Mouse (Mus musculus): ENCODE measurements around the gene Aes.

The Aes gene

GRCm38 (mm10) chr10:81559163-81559626 lies at the start of gene Aes:
Gene Aes (plus strand): TSS chr10:81559488.
- DNase-seq (ENCODE audit: low spot score in 2 of 2): peak; percentile 62 to 67

DNA sequence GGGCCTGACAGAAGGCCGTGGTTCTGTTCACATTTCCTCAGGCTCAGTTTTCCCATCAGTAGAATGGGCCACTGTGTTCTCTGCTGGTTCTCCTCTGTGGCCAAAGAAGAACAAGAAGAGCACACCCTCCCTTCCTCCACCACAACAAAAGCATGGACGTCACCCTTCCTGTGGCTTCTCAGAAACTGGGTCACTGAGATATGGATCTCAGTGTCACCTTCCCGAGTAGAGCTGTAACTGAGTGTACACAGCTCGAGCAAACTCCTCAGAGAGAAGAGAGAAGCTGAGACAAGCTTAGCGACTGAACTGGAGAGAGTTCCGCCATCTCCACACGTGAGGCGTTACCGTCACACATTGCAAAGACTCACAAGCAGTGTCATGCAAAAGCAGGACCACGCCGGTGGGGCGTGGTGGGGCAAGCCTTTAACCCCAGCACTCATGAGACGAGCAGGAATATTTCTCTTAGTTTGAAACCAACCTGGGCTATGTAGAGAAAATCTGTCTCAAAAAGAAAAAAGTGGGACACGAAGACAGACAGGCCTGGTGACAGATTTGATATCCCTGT lies 49.0 kb upstream of the Aes start:
- no peak for DNase-seq (ENCODE audit: low spot score in 2 of 2)

DNA sequence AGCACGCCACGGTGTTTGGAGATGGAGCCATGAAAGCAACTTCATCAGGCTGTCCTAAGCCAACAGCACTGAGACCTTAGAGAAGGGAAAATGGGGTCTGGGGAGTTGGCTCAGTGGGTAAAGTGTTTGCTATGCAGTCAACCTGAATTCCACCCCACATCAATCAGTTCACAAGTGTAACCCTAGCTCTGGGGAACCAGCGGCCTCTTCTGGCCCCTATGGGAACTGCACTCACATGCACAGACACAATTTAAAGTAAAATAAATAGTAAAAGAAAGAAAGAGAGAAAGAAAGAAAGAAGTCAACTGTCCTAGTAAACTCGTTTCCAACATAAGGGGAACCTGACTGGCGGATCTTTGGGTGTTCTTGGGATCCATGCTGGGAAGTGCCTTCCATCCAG lies 45.5 kb upstream of the Aes start:
- DNase-seq (ENCODE audit: low spot score in 2 of 2): no peak

- peak in 1 of 2 experiments; percentile 47 for DNase-seq (ENCODE audit: low spot score in 2 of 2)
These were observed 42.1 kb upstream of the Aes start for GRCm38 (mm10) chr10:81517227-81517626.

DNA sequence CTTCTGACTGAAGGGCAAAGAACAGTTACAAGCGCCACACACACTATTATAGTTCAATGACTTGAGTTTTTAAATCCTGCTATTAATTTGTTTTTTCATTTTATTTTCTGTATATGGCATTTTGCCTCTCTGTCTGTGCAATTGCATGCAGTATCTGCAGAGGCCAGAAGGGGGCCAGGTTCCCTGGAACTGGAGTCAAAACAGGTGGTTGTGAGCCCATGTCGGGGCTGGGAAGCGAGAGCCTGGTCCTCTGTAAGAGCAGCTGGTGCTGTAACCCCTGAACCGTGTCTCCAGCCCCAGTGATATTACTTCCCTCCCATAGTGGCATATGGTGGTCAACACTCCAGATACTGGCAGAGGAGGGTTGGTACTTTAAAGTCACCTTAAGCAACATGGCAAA lies 40.7 kb upstream of the Aes start:
- DNase-seq (ENCODE audit: low spot score in 2 of 2): peak; percentile 58 to 80

GRCm38 (mm10) chr10:81519227-81519977 lies 39.9 kb upstream of the Aes start:
- DNase-seq (ENCODE audit: low spot score in 2 of 2): no peak

DNA sequence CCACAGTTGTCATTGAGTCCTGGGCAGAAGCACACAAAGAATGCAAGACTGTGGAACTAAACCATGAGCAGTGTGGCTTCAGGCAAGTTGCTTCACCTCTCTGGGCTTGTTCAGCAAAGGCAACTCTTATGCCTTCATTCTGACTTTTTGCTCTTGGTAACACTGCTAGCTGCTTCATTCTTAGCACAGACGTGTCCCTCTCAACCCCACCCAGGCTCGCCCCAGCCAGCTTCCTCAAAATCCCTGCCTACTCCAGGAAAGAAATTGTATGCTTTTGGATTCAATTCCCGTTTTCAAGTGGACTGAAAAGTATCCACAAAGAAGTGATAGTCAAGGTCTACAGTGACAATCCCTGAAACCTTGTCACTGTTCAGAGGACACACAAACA lies 39.3 kb upstream of the Aes start:
- DNase-seq (ENCODE audit: low spot score in 2 of 2): no peak

GRCm38 (mm10) chr10:81523142-81523541 lies 36.1 kb upstream of the Aes start:
- no peak for DNase-seq (ENCODE audit: low spot score in 2 of 2)

- no peak for DNase-seq (ENCODE audit: low spot score in 2 of 2)
These were observed 35.7 kb upstream of the Aes start for GRCm38 (mm10) chr10:81523570-81523969.

GRCm38 (mm10) chr10:81524051-81524605 lies 35.2 kb upstream of the Aes start, which contains the start of gene Gna15:
Gene Gna15 (minus strand): TSS chr10:81524225.
- no peak for DNase-seq (ENCODE audit: low spot score in 2 of 2)

- DNase-seq (ENCODE audit: low spot score in 2 of 2): no peak
These were observed 34.1 kb upstream of the Aes start for GRCm38 (mm10) chr10:81525017-81525694.

GRCm38 (mm10) chr10:81526779-81527178 lies 32.5 kb upstream of the Aes start:
- DNase-seq (ENCODE audit: low spot score in 2 of 2): peak; percentile 80 to 90

- DNase-seq (ENCODE audit: low spot score in 2 of 2): no peak
These were observed 24.5 kb upstream of the Aes start for GRCm38 (mm10) chr10:81534826-81535225.

DNA sequence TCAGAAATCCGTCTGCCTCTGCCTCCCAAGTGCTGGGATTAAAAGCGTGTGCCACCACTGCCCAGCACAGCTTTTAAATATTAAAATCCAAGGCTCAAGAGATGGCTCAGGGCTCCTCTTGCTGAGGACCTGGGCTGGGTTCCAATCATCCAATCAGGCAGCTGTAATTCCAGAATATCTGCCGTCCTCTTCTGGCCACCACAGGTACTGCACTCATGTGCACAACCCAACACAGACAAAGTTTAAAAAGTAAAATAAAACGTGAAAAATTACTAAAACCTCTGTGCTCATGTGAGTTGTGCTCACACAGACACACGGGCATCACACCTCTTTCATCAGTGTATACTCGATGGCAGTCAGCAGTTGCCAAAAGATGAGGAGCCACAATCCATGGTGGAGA lies 22.6 kb upstream of the Aes start:
- no peak for DNase-seq (ENCODE audit: low spot score in 2 of 2)

DNA sequence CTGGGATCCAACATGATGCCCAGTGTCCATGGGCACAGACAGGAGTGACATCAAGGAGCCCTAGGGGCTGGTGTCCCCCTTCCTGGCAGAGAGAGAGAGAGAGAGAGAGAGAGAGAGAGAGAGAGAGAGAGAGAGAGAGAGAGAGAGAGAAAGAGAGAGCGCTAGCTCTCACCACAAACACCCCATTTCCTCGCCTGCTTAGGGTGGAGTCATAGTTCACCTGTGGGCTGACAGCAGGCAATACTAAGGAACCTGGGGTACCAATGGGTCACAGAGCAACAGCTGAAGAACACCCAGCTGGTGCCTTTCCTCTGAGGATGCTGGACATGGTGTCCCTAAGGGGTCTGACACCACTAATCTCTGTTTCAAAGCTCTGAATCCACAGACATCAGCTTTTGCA lies 21.9 kb upstream of the Aes start:
- no peak for DNase-seq (ENCODE audit: low spot score in 2 of 2)

DNA sequence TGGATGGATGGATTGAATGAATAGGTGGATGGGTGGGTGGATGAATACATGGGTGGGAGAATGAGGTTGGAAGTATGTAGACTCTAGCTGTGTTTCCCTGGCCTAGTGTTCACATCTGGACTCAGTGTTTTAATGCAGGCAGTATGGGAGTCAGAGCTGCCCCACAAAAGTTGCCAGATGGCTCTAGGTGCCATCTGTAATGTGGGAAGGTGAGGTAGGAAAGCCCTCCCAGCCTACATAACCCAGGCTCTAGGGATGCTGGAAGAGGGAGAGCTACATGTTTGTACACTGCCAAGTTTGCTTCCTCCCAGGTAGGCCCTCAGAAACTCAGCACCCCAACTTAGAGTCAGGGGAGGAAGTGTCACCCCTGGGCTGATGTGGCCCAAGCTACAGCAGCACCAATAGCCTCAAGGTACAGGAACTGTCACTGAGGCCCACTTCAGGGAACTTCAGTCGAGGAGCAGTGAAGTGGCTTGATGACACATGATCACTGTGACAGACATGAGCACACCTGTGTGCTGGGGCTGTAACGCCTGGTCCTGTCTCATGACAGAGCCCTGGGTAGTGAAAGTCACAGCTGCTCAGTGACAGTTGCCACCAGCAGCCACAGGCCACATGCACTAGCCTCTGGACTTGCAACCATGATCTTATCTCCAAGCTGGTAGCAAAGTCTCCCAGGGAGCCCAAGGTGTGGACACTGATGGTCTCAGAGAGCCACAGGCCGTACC lies 20.8 kb upstream of the Aes start:
- DNase-seq (ENCODE audit: low spot score in 2 of 2): no peak

GRCm38 (mm10) chr10:81541363-81541762 lies 17.9 kb upstream of the Aes start:
- no peak for DNase-seq (ENCODE audit: low spot score in 2 of 2)

DNA sequence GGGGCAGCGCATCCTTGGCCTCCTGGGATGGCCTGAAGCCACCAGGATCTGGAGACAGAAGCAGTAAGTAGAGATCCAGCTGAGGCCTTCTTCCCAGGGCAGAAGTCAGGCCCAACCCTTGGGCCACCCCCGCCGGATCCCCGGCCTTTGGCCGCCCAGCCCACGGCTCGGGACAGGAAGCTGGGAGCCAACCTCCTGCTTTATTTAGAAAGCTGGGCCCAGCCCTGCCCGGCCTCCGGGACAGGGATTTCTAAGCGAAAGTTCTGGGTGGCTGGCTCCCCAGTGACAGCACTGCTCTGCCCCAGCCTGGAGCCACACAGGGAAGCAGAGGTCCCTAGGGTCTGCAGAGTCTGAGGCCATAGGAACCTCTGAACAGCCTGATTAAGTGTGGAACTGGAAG lies 17.5 kb upstream of the Aes start:
- DNase-seq (ENCODE audit: low spot score in 2 of 2): no peak

DNA sequence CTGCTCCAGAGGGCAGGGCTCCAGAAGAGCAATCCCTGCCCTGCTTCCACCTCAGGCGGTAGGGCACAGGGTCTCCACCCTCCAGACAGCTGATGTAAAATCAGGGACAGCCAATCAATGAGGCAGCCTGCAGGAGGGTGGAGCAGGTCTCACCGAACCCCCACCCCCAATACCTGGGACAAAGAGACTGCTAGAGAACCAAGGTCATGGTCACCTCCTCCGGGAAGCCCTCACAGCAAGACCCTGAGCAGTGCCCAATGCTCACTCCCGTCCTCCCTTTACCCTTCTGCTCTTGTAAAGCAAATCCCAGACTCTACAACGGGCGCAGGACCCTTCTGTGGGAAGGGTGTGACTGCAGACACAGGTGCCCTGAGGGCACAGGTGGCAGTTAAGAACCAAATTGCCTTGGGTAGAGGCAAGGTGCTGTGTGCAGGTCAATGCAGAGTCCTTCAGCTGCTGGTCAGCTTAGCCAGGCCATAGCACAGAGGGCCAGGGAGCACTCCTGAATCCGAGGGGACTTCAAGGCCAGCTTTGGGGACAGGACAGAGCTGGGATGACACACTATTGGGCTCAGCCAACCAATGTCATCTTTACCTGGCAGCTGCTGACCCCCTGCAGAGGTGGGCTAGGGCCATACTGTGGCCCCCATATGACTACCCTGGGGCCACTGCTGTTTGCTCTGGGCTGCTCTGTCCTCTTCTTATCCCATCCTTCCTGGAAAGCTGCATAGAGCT lies 16.4 kb upstream of the Aes start:
- no peak for DNase-seq (ENCODE audit: low spot score in 2 of 2)

GRCm38 (mm10) chr10:81543633-81544032 lies 15.7 kb upstream of the Aes start:
- no peak for DNase-seq (ENCODE audit: low spot score in 2 of 2)
